Mouse (Mus musculus): ENCODE data around the gene Ank3. TPM values are rescaled to one million over a fixed set of nuclear protein-coding genes. Genes with fewer than 3 reads are reported as not detected.

The Ank3 gene
- polyA plus RNA-seq, 1 experiment = 9.3 TPM

- WGBS = 57% methylated on average over 4 of the region's 4 CpGs
- no peak overlapping the region for H3K4me3 ChIP-seq (ENCODE audit: low read depth, low read length)
- H3K36me3 ChIP-seq (ENCODE audit: control insufficient read depth, insufficient read depth, low read length) = no peaks in the 10 kb centered on the region
- H3K4me1 ChIP-seq (ENCODE audit: control insufficient read depth, insufficient read depth, insufficient read length, low read length) = no peaks in the 10 kb centered on the region
- no peaks in the 10 kb centered on the region for H3K27me3 ChIP-seq (ENCODE audit: control insufficient read depth, insufficient read depth, low read length)
- TF ChIP-seq CTCF (IDR thresholded peaks at IDR 0.05; ENCODE audit: extremely low read depth, insufficient read length, insufficient replicate concordance, low read depth, low read length) = no peak
- TF ChIP-seq POLR2A (IDR thresholded peaks at IDR 0.05; ENCODE audit: low read depth, low read length) = no peak
- no peak overlapping the region for H3K27ac ChIP-seq (ENCODE audit: insufficient read depth, low read depth, low read length)
These were observed 365.8 kb downstream of the Ank3 start for GRCm38 (mm10) chr10:69764402-69764801.

GRCm38 (mm10) chr10:69777065-69777645 is 378.6 kb downstream of the Ank3 start:
- Histone ChIP-seq H3K4me1 (ENCODE audit: control insufficient read depth, insufficient read depth, insufficient read length, low read length) (no peaks in the 10 kb centered on the region), H3K4me3 (ENCODE audit: low read depth, low read length) (no peak overlapping the region), H3K27ac (ENCODE audit: insufficient read depth, low read depth, low read length) (no peak overlapping the region), H3K36me3 (ENCODE audit: control insufficient read depth, insufficient read depth, low read length) (no peaks in the 10 kb centered on the region), H3K27me3 (ENCODE audit: control insufficient read depth, insufficient read depth, low read length) (no peaks in the 10 kb centered on the region)
- 77% methylated on average over 12 of the region's 12 CpGs for WGBS
- no peak for TF ChIP-seq POLR2A (IDR thresholded peaks at IDR 0.05; ENCODE audit: low read depth, low read length)
- no peak for TF ChIP-seq CTCF (IDR thresholded peaks at IDR 0.05; ENCODE audit: extremely low read depth, insufficient read length, insufficient replicate concordance, low read depth, low read length)

DNA sequence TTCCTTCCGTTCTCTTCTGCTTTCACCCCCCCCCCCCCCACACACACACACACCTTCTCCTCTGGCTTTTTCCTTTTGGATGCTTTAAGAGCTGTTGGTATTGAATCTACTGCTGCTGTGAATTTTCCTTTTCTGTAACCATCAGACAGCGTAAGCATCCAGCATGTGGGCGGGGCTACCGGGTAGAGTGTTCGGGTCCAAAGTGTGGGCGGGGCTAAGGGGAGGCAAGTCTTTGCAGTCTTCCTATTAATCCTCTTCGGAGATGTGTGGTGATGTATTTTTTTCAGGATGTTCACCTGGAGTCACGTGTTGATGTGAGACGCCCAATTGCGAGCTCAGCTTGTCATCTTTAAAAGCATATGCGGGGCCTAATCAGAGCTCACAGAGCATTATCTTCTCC is 379.2 kb downstream of the Ank3 start:
- WGBS = 80% methylated on average over 11 of the region's 11 CpGs
- Histone ChIP-seq H3K4me3 (ENCODE audit: low read depth, low read length) (no peak overlapping the region), H3K27ac (ENCODE audit: insufficient read depth, low read depth, low read length) (no peak overlapping the region), H3K4me1 (ENCODE audit: control insufficient read depth, insufficient read depth, insufficient read length, low read length) (no peaks in the 10 kb centered on the region), H3K36me3 (ENCODE audit: control insufficient read depth, insufficient read depth, low read length) (no peaks in the 10 kb centered on the region), H3K27me3 (ENCODE audit: control insufficient read depth, insufficient read depth, low read length) (no peaks in the 10 kb centered on the region)
- no peak for TF ChIP-seq POLR2A (IDR thresholded peaks at IDR 0.05; ENCODE audit: low read depth, low read length)
- no peak for TF ChIP-seq CTCF (IDR thresholded peaks at IDR 0.05; ENCODE audit: extremely low read depth, insufficient read length, insufficient replicate concordance, low read depth, low read length)

- Histone ChIP-seq H3K36me3 (ENCODE audit: control insufficient read depth, insufficient read depth, low read length) (no peaks in the 10 kb centered on the region), H3K27me3 (ENCODE audit: control insufficient read depth, insufficient read depth, low read length) (no peaks in the 10 kb centered on the region), H3K4me3 (ENCODE audit: low read depth, low read length) (no peak overlapping the region), H3K4me1 (ENCODE audit: control insufficient read depth, insufficient read depth, insufficient read length, low read length) (no peaks in the 10 kb centered on the region), H3K27ac (ENCODE audit: insufficient read depth, low read depth, low read length) (no peak overlapping the region)
- WGBS = 77% methylated on average over 3 of the region's 3 CpGs
- no peak for TF ChIP-seq CTCF (IDR thresholded peaks at IDR 0.05; ENCODE audit: extremely low read depth, insufficient read length, insufficient replicate concordance, low read depth, low read length)
These were observed 380.7 kb downstream of the Ank3 start for GRCm38 (mm10) chr10:69779246-69779645.

DNA sequence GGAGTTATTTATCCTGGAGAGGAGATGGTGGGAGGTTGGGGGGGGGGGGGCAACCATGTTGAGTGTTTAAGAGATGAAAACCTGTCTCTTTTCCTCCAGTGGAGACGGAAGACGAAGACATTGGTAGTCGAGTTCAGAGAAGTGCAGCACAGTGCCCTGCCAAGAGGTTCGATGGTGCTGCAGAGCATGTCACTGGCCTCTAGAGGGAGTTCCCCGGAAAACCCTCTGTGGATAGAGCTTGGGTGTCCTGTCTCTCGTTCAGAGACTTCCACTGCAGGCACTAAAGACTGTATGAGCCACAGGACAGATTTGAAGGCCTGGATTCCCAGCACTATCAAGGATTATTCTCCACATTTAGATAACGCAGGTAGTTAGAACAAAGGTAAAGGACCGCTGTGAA is 382.9 kb downstream of the Ank3 start:
- peak; percentile 65; the same call in 1 of the 2 replicates for TF ChIP-seq CTCF (IDR thresholded peaks at IDR 0.05; ENCODE audit: extremely low read depth, insufficient read length, insufficient replicate concordance, low read depth, low read length)
- TF ChIP-seq POLR2A (IDR thresholded peaks at IDR 0.05; ENCODE audit: low read depth, low read length) = no peak
- Histone ChIP-seq H3K27ac (ENCODE audit: insufficient read depth, low read depth, low read length) (no peak overlapping the region), H3K27me3 (ENCODE audit: control insufficient read depth, insufficient read depth, low read length) (no peaks in the 10 kb centered on the region), H3K36me3 (ENCODE audit: control insufficient read depth, insufficient read depth, low read length) (no peaks in the 10 kb centered on the region), H3K4me3 (ENCODE audit: low read depth, low read length) (no peak overlapping the region), H3K4me1 (ENCODE audit: control insufficient read depth, insufficient read depth, insufficient read length, low read length) (no peaks in the 10 kb centered on the region)
- 18% methylated on average over 8 of the region's 8 CpGs for WGBS

DNA sequence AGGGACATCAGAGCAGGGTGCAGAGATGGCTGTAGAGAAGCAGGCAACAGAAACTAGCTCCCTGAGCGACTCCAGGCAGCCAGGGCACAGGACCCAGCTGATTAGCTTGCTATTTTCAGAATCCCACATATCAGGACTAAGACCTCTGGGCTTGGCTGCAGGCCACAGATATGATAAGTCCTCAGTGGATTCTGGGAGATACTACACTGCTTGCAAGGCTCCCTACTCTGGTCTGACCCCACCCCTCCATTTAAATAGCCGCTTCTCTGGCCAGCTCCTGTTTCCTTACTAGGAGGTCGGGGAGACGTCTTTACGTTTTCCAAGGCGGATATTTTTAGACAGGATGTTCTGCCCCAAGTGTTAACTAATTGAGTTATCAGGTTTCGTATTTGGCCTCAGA is 386.7 kb downstream of the Ank3 start:
- WGBS = 36% methylated on average over 7 of the region's 7 CpGs
- TF ChIP-seq CTCF (IDR thresholded peaks at IDR 0.05; ENCODE audit: extremely low read depth, insufficient read length, insufficient replicate concordance, low read depth, low read length) = no peak
- TF ChIP-seq POLR2A (IDR thresholded peaks at IDR 0.05; ENCODE audit: low read depth, low read length) = no peak
- H3K27me3 ChIP-seq (ENCODE audit: control insufficient read depth, insufficient read depth, low read length) = no peaks in the 10 kb centered on the region
- H3K36me3 ChIP-seq (ENCODE audit: control insufficient read depth, insufficient read depth, low read length) = no peaks in the 10 kb centered on the region
- H3K27ac ChIP-seq (ENCODE audit: insufficient read depth, low read depth, low read length) = peak overlapping the region; percentile 15; the same call in 1 of the 2 replicates
- H3K4me3 ChIP-seq (ENCODE audit: low read depth, low read length) = no peak overlapping the region
- H3K4me1 ChIP-seq (ENCODE audit: control insufficient read depth, insufficient read depth, insufficient read length, low read length) = no peaks in the 10 kb centered on the region

GRCm38 (mm10) chr10:69785692-69786091 is 387.1 kb downstream of the Ank3 start:
- 86% methylated on average over 8 of the region's 8 CpGs for WGBS
- H3K27me3 ChIP-seq (ENCODE audit: control insufficient read depth, insufficient read depth, low read length) = no peaks in the 10 kb centered on the region
- H3K4me3 ChIP-seq (ENCODE audit: low read depth, low read length) = no peak overlapping the region
- no peaks in the 10 kb centered on the region for H3K36me3 ChIP-seq (ENCODE audit: control insufficient read depth, insufficient read depth, low read length)
- TF ChIP-seq POLR2A (IDR thresholded peaks at IDR 0.05; ENCODE audit: low read depth, low read length) (no peak), CTCF (IDR thresholded peaks at IDR 0.05; ENCODE audit: extremely low read depth, insufficient read length, insufficient replicate concordance, low read depth, low read length) (no peak)
- peak overlapping the region; percentile 15; the same call in 1 of the 2 replicates for H3K27ac ChIP-seq (ENCODE audit: insufficient read depth, low read depth, low read length)
- H3K4me1 ChIP-seq (ENCODE audit: control insufficient read depth, insufficient read depth, insufficient read length, low read length) = no peaks in the 10 kb centered on the region
